Mouse (Mus musculus): ENCODE results near the gene Mllt1.

- no peak for TF ChIP-seq CTCF (conservative IDR thresholded peaks at IDR 0.05 in 1 of 2, IDR thresholded peaks at IDR 0.05 in 1 of 2; ENCODE audit: low read depth in 2 of 2, low read length in 2 of 2)
- TF ChIP-seq MEF2A (IDR thresholded peaks at IDR 0.05; ENCODE audit: borderline replicate concordance, low read depth, low read length): no peak
- no peak for TF ChIP-seq USF1 (IDR thresholded peaks at IDR 0.05; ENCODE audit: low read depth, low read length)
- no peak for TF ChIP-seq TCF12 (IDR thresholded peaks at IDR 0.05; ENCODE audit: low read depth, low read length)
- TF ChIP-seq SMC3 (IDR thresholded peaks at IDR 0.05; ENCODE audit: low read depth, low read length): no peak
- TF ChIP-seq EP300 (IDR thresholded peaks at IDR 0.05; ENCODE audit: low read length): no peak
- no peak for TF ChIP-seq SIN3A (IDR thresholded peaks at IDR 0.05; ENCODE audit: low read length)
- no peak for TF ChIP-seq MYC (IDR thresholded peaks at IDR 0.05; ENCODE audit: low read depth, low read length)
Observed at GRCm38 (mm10) chr17:56843678-56844077, 91.5 kb downstream of the Mllt1 start.
